Mouse (Mus musculus) stomach, postnatal 0 days (tissue): ENCODE data around the gene Tmem127. TPM values are rescaled to one million over a fixed set of nuclear protein-coding genes. Genes with fewer than 3 reads are reported as not detected.
"Not testable (repeated sequence)": the region's sequence is repeated elsewhere in the genome, so short reads cannot be mapped to it uniquely, and the experiment has no call there.

Experiments
- ATAC-seq: fragments of 200-750 bp; cut with Nextera tagmentation; 2 replicates; pipeline ENCODE4 v1.8.0; 2017; ENCODE audit not compliant: low FRiP score, low TSS enrichment
- DNase-seq: peaks from one replicate; pipeline ENCODE4 v3.0.0-alpha.2; 2016; ENCODE audit warnings: low spot score
- H3K27ac ChIP-seq: fragments of 300-500 bp; sonication (generic); replicated peaks from 2 replicates; pipeline ENCODE4 v1.5.1; 2014; ENCODE audit warnings: mild to moderate bottlenecking, control low read depth
- H3K27me3 ChIP-seq: fragments of 300-500 bp; sonication (generic); 2 replicates; pipeline ENCODE4 v1.6.1; 2014; ENCODE audit warnings: low read length; ENCODE audit not compliant: control insufficient read depth, insufficient read depth
- H3K36me3 ChIP-seq: fragments of 300-500 bp; sonication (generic); 2 replicates; pipeline ENCODE4 v1.6.1; 2014; ENCODE audit warnings: low read length, mixed read lengths; ENCODE audit not compliant: control insufficient read depth, insufficient read depth
- H3K4me1 ChIP-seq: fragments of 300-500 bp; sonication (generic); replicated peaks from 2 replicates; pipeline ENCODE4 v1.6.1; 2014; ENCODE audit warnings: antibody characterized with exemption; ENCODE audit not compliant: control insufficient read depth, insufficient read depth
- H3K4me2 ChIP-seq: fragments of 300-500 bp; sonication (generic); replicated peaks from 2 replicates; pipeline ENCODE4 v1.6.1; 2014; ENCODE audit warnings: low read depth, mild to moderate bottlenecking, control low read depth, moderate library complexity
- H3K4me3 ChIP-seq: fragments of 300-500 bp; sonication (generic); 2 replicates; pipeline ENCODE4 v1.5.1; 2014; ENCODE audit warnings: low read depth, low read length, control low read depth
- H3K9ac ChIP-seq: fragments of 300-500 bp; sonication (generic); 2 replicates; pipeline ENCODE4 v1.6.1; 2014; ENCODE audit warnings: mild to moderate bottlenecking, low read length, control low read depth, mixed read lengths
- H3K9me3 ChIP-seq: fragments of 300-500 bp; sonication (generic); 2 replicates; pipeline ENCODE4 v1.6.1; 2016; ENCODE audit warnings: low read length; ENCODE audit not compliant: control insufficient read depth
- CTCF ChIP-seq: IDR thresholded peaks from 2 replicates; pipeline ENCODE4 v1.5.1; 2016; ENCODE audit warnings: antibody characterized with exemption, low read depth, mild to moderate bottlenecking, moderate library complexity
- EP300 ChIP-seq: optimal IDR thresholded peaks from 2 replicates; pipeline ENCODE3; 2016; ENCODE audit warnings: antibody characterized with exemption
- WGBS: fragments of 180-500 bp; shearing (Covaris S2); extraction: QIAGEN DNeasy Blood & Tissue Kit; methylation state at CpG from one replicate; pipeline ENCODE4 v1.1.7; 2014; 5-methylcytosine and 5-hydroxymethylcytosine counted together
- polyA plus RNA-seq: library from polyadenylated mRNA; unstranded; fragments of >200 nt; fragmentation: Nextera tagmentation; extraction: Ambion mirVana; gene quantifications from 2 replicates; pipeline ENCODE4 v1.2.1, GENCODE M21; 2015

Gene Tmem127
- polyA plus RNA-seq, 1 experiment from 2014 or later: 27.1 TPM

DNA sequence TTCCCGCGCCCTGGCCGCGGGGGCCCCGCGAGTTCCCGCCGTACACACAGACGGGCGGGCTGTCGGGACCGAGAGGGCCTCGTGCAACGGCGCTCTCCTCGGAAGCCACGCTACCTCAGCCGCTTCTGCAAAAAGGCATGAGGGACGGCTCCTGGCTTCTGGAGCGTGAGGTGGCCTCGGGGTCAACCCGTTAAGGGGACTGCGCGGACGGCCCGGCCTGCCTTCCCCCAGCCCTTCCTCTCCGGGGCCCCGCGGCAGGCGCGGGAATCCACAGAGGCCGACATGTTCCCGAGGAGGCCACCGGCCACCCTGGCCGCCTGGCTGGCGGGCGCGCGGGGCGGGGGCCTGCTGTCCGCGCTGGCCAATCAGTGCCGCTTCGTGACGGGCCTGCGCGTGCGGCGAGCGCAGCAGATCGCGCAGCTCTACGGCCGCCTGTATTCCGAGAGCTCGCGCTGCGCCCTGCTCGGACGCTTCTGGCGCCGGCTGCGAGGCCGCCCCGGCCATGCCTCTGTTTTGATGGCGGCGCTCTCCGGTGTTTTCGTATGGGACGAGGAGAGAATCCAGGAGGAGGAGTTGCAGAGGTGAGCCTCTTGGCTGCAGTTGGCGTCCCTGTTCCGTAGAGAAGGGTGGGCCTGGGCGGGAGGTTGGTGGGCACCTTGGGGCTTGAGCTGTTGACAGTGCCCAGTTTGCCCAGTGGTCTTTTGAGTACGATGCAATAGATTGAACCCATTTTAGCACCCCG, 22.8 kb downstream of the Tmem127 start:
- Histone ChIP-seq H3K4me3 (peak overlapping the region; percentile 92), H3K4me2 (peak overlapping the region; percentile 78), H3K9me3 (no peaks in the 10 kb centered on the region), H3K9ac (peak overlapping the region; percentile 93), H3K27ac (peak overlapping the region; percentile 98), H3K27me3 (no peaks in the 10 kb centered on the region), H3K36me3 (no peaks in the 10 kb centered on the region), H3K4me1 (no peaks in the 10 kb centered on the region; the same call in 1 of the 2 replicates)
- TF ChIP-seq EP300 (no peak), CTCF (peak; percentile 12; the same call in 1 of the 2 replicates)
- ATAC-seq: peak; percentile 95
- DNase-seq: peak; percentile 90
- WGBS: under 1% methylated on average over 68 of the region's 75 CpGs

GRCm38 (mm10) chr2:127271042-127271515, 23.4 kb downstream of the Tmem127 start:
- Histone ChIP-seq H3K36me3 (no peaks in the 10 kb centered on the region), H3K4me1 (no peaks in the 10 kb centered on the region; the same call in 1 of the 2 replicates), H3K4me3 (peak overlapping the region; percentile 92), H3K27ac (peak overlapping the region; percentile 98), H3K4me2 (peak overlapping the region; percentile 78), H3K9me3 (no peaks in the 10 kb centered on the region), H3K9ac (peak overlapping the region; percentile 93), H3K27me3 (no peaks in the 10 kb centered on the region)
- 4% methylated on average over 8 of the region's 8 CpGs for WGBS
- ATAC-seq (no peak), DNase-seq (peak; percentile 29)
- TF ChIP-seq CTCF (no peak), EP300 (no peak)

DNA sequence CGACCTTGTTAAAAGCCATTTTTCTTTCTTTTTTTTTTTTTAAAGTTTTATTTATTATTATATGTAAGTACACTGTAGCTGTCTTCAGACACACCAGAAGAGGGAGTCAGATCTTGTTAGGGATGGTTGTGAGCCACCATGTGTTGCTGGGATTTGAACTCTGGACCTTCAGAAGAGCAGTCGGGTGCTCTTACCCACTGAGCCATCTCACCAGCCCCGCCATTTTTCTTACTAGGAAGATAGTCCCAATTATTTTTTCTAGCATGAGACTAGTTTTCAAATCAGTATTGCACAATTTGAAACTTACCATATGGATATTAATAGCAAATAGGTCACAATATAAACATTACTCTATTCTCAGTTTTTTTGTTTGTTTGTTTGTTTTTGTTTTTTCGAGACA, 24.3 kb downstream of the Tmem127 start:
- H3K4me3 ChIP-seq, H3K9me3 ChIP-seq, ATAC-seq, H3K4me2 ChIP-seq, DNase-seq, H3K9ac ChIP-seq, H3K36me3 ChIP-seq, H3K4me1 ChIP-seq, H3K27me3 ChIP-seq, H3K27ac ChIP-seq: not testable (repeated sequence)
- WGBS: 92% methylated on average over 4 of the region's 4 CpGs

- no peaks in the 10 kb centered on the region; the same call in 1 of the 2 replicates for H3K4me1 ChIP-seq
- no peak for ATAC-seq
- no peak overlapping the region for H3K4me2 ChIP-seq
- H3K27ac ChIP-seq: no peak overlapping the region
- H3K9ac ChIP-seq: no peak overlapping the region
- 94% methylated on average over 3 of the region's 3 CpGs for WGBS
- no peaks in the 10 kb centered on the region for H3K27me3 ChIP-seq
- H3K4me3 ChIP-seq: no peak overlapping the region
- no peaks in the 10 kb centered on the region for H3K9me3 ChIP-seq
- TF ChIP-seq CTCF (no peak), EP300 (no peak)
- DNase-seq: no peak
- no peaks in the 10 kb centered on the region for H3K36me3 ChIP-seq
These were observed 25.1 kb downstream of the Tmem127 start for GRCm38 (mm10) chr2:127272806-127273205.

DNA sequence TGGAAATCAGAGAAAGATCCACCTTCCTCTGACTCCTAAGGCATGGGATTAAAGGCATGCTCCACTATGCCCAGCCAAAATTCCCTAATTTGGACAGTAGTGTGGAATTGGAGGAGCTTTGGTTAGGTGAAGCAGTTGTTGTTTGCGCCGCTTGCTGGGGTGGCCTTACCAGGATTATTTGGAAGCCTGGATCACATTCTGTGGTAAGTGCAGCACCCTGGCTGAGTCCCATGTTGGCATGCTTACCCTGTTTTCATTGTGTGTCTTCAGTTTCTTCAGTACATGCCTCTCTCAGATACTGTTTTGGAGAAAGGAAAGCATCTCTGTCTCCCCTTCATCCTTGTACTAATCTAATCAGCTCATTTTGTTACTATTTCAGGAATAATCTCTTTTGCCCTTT, 26.9 kb downstream of the Tmem127 start:
- TF ChIP-seq CTCF (no peak), EP300 (no peak)
- Histone ChIP-seq H3K9me3 (no peaks in the 10 kb centered on the region), H3K4me3 (no peak overlapping the region), H3K9ac (no peak overlapping the region), H3K36me3 (no peaks in the 10 kb centered on the region), H3K4me2 (0 out of 2 replicates have a peak overlapping the region, but pooled peaks have one; percentile 14), H3K27me3 (no peaks in the 10 kb centered on the region), H3K4me1 (no peaks in the 10 kb centered on the region; the same call in 1 of the 2 replicates), H3K27ac (0 out of 2 replicates have a peak overlapping the region, but pooled peaks have one; percentile 3)
- no peak for DNase-seq
- WGBS: 81% methylated on average over 2 of the region's 2 CpGs
- ATAC-seq: no peak
